Mouse (Mus musculus) liver, embryonic 13.5 days (tissue): ENCODE data around the gene Pdcd1lg2. TPM values are rescaled to one million over a fixed set of nuclear protein-coding genes. Genes with fewer than 3 reads are reported as not detected.
A peak's percentile ranks its signal among the peaks of the same experiment; 100 is the strongest.
"Not testable (repeated sequence)": the region's sequence is repeated elsewhere in the genome, so short reads cannot be mapped to it uniquely, and the experiment has no call there.

ENCODE experiments used
- ATAC-seq: fragments of 200-750 bp; cut with Nextera tagmentation; 2 replicates; pipeline ENCODE4 v1.8.0; 2017; ENCODE audit warnings: low read depth, mild to moderate bottlenecking, moderate number of reproducible peaks, moderate library complexity
- DNase-seq: peaks from one replicate; pipeline ENCODE4 v3.0.0; 2022
- H3K27ac ChIP-seq: fragments of 300-500 bp; sonication (generic); 2 replicates; pipeline ENCODE4 v1.5.1; 2015; ENCODE audit warnings: moderate library complexity, mild to moderate bottlenecking, inconsistent platforms
- H3K27me3 ChIP-seq: fragments of 300-500 bp; sonication (generic); 2 replicates; pipeline ENCODE4 v1.6.1; 2015; ENCODE audit warnings: mild to moderate bottlenecking, inconsistent platforms
- H3K36me3 ChIP-seq: fragments of 300-500 bp; sonication (generic); 2 replicates; pipeline ENCODE4 v1.6.1; 2015; ENCODE audit warnings: mild to moderate bottlenecking, inconsistent platforms
- H3K4me1 ChIP-seq: fragments of 300-500 bp; sonication (generic); replicated peaks from 2 replicates; pipeline ENCODE4 v1.6.1; 2015; ENCODE audit warnings: inconsistent platforms
- H3K4me2 ChIP-seq: fragments of 300-500 bp; sonication (generic); 2 replicates; pipeline ENCODE4 v1.6.1; 2015; ENCODE audit warnings: inconsistent platforms, mild to moderate bottlenecking, moderate library complexity
- H3K4me3 ChIP-seq: fragments of 300-500 bp; sonication (generic); replicated peaks from 2 replicates; pipeline ENCODE4 v1.5.1; 2015; ENCODE audit warnings: mild to moderate bottlenecking, inconsistent platforms
- H3K9ac ChIP-seq: fragments of 300-500 bp; sonication (generic); 2 replicates; pipeline ENCODE4 v1.6.1; 2015; ENCODE audit warnings: mild to moderate bottlenecking, inconsistent platforms
- H3K9me3 ChIP-seq: fragments of 300-500 bp; sonication (generic); replicated peaks from 2 replicates; pipeline ENCODE4 v1.6.1; 2016; ENCODE audit warnings: inconsistent platforms
- WGBS: fragments of 180-500 bp; shearing (Covaris S2); methylation state at CpG from one replicate; pipeline ENCODE4 v1.1.7; 2015; ENCODE audit not compliant: insufficient replicate concordance; 5-methylcytosine and 5-hydroxymethylcytosine counted together
- polyA plus RNA-seq: library from polyadenylated mRNA; unstranded; fragments of >200 nt; fragmentation: Nextera tagmentation; extraction: Ambion mirVana; gene quantifications from 2 replicates; pipeline ENCODE4 v1.2.1, GENCODE M21; 2015

Pdcd1lg2 gene
- polyA plus RNA-seq, 1 experiment from 2014 or later: 0.06 TPM

DNA sequence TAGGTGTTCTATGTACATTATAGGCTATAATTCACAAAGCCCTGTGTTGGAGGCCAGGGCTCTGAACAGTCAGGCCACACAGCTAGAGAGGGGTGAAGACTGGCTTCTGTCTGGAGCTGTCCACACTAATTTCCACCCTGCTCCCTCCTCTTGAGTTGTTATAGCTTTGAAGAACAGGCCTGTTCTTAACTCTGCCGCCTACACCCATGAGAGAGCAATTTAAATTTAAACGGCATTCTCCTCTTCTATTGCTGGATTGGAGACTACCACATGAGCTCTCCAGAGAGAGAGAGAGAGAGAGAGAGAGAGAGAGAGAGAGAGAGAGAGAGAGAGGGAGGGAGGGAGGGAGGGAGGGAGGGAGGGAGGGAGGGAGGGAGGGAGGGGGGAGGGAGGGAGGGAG lies 5.3 kb upstream of the Pdcd1lg2 start:
- ATAC-seq (no peak), DNase-seq (no peak)
- Histone ChIP-seq H3K4me3 (no peak overlapping the region), H3K36me3 (no peaks in the 10 kb centered on the region), H3K9me3 (no peaks in the 10 kb centered on the region), H3K27ac (no peak overlapping the region), H3K4me2 (no peak overlapping the region), H3K9ac (no peak overlapping the region), H3K27me3 (no peaks in the 10 kb centered on the region), H3K4me1 (peaks cover 5% of the 10 kb centered on the region)
- WGBS: 75% methylated on average over 2 of the region's 2 CpGs

DNA sequence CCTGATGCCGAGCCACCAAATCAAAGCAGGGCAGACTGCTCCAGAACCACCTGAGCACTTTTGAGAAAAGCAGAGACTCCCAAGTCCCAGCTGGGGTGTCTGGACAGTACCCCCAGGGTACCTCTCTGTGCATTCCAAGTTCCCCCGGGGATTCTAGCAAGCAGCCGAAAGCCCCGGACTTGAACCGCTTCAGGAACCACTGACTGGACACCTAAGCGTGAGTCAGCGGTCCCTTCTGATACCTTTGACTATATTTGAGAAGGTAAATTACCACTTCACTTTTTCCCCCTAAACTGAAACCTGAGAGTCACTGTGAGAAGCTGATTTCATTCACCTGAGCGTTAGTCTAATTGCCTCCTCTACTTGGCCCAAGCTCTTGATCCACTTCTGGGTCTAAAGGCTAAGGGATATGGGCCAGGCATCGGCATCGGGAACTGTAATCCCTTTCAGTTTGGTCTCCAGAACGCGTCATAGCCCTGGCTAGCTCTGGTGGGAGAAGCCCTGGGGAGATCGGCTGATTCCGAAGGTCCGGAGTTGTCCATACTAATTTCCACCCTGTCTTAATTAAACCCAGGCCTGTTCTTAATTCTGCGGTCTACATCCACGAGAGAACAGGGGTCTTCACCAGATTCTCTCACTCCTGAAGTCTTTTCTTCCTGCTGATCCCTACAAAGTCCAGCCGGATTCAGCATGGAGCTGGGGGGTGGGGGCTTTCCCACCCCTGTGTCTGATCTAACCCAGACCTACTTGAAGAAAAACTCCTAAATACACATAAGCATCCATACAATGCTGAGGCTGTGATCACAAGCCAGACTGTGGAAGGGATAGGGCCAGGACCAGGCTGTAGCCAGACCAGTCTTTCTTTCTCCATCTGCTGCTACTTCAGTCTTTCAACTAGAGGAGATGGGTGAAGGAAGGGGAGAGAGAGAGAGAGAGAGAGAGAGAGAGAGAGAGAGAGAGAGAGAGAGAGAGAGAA lies 4.4 kb upstream of the Pdcd1lg2 start:
- Histone ChIP-seq H3K27me3 (no peaks in the 10 kb centered on the region), H3K4me2 (no peak overlapping the region), H3K4me3 (no peak overlapping the region), H3K9me3 (no peaks in the 10 kb centered on the region), H3K9ac (no peak overlapping the region), H3K4me1 (no peaks in the 10 kb centered on the region), H3K27ac (no peak overlapping the region), H3K36me3 (no peaks in the 10 kb centered on the region)
- DNase-seq (no peak), ATAC-seq (no peak)
- WGBS: 81% methylated on average over 18 of the region's 18 CpGs

DNA sequence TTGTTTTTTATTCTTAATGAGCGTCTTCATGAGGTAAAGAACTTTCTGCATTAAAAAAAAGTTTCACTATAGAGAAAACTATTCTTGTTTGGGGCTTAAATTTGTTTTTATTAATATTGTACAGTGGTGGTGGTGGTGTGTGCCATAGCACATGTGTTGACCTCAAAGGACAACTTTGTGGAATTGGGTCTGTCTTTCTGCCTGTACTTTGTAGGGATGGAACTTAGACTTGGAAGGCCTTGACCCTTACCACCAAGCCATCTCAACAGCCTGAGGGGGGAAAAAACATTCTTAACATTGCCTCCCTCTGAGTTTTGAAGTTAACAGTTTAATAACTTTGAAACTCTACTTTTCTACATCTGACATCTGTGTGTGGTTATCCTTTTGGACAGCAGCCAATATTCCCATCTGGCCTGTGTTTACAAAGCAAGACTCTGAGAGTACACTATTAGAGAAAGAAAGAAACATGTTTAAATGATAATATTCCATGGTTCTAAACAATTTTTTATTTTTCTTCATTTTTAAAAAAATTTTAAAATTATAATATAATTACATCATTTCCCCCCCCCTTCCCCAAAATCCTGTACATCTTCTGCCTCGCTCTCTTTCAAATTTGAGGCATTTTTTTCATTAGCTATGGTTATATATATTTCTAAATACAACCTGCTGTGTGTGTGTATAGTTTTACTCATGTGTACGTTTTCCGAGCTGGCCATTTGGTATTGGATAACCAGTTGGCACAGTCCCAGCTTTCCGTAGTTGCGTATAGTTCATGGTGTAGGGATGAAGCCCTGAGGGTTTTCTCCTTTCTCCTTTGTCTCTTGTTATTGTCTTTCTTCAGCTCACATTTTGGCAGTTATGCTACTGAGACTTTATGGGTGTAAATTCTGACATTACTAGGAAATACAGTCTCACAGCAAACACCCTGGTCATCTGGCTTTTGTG lies 2.0 kb downstream of the Pdcd1lg2 start:
- 66% methylated on average over 6 of the region's 6 CpGs for WGBS
- Histone ChIP-seq H3K4me2 (no peak overlapping the region), H3K4me1 (peaks cover 6% of the 10 kb centered on the region), H3K27me3 (no peaks in the 10 kb centered on the region), H3K36me3 (no peaks in the 10 kb centered on the region), H3K9me3 (no peaks in the 10 kb centered on the region), H3K4me3 (no peak overlapping the region), H3K27ac (no peak overlapping the region), H3K9ac (no peak overlapping the region)
- no peak for DNase-seq
- no peak for ATAC-seq

DNA sequence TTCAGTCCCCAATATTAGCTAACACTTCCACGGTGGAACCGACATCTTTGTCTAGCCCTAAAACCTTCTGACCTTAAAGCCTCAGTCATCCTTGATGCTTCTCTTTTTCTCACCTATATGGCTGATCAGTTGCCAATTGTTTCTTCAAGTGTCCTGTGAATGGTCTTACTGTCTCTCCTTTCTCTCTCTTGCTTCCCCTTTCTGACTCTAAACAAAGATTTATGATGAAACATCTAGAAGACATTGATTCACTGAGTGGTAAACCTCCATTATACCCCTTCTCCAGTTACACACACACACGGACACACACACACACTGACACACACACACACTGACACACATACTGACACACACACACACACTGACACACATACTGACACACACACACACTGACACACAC lies 3.8 kb downstream of the Pdcd1lg2 start:
- 70% methylated on average over 3 of the region's 3 CpGs for WGBS
- no peak overlapping the region for H3K4me3 ChIP-seq

DNA sequence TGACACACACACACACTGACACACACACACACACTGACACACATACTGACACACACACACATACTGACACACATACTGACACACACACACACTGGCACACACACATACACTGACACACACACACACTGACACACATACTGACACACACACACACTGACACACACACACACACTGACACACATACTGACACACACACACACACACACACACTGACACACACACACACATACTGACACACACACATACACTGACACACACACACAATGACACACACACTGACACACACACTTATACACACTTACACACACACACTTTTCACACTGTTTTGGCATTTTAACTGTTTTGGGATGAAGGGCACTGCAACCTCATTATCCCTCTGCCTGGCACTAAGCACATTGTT lies 4.2 kb downstream of the Pdcd1lg2 start:
- not testable (repeated sequence) for H3K4me3 ChIP-seq, H3K27ac ChIP-seq, H3K36me3 ChIP-seq, H3K4me2 ChIP-seq, H3K27me3 ChIP-seq, H3K9me3 ChIP-seq, ATAC-seq, H3K9ac ChIP-seq, DNase-seq
- H3K4me1 ChIP-seq: peaks cover 19% of the 10 kb centered on the region

More for the DNA sequence above, 3.8 kb downstream of the Pdcd1lg2 start:
- DNase-seq (no peak), ATAC-seq (no peak)
- H3K9ac ChIP-seq: no peak overlapping the region
- H3K4me1 ChIP-seq: peaks cover 17% of the 10 kb centered on the region
- H3K27me3 ChIP-seq: no peaks in the 10 kb centered on the region
- H3K27ac ChIP-seq: no peak overlapping the region
- H3K36me3 ChIP-seq: no peaks in the 10 kb centered on the region
- no peak overlapping the region for H3K4me2 ChIP-seq
- no peaks in the 10 kb centered on the region for H3K9me3 ChIP-seq

DNA sequence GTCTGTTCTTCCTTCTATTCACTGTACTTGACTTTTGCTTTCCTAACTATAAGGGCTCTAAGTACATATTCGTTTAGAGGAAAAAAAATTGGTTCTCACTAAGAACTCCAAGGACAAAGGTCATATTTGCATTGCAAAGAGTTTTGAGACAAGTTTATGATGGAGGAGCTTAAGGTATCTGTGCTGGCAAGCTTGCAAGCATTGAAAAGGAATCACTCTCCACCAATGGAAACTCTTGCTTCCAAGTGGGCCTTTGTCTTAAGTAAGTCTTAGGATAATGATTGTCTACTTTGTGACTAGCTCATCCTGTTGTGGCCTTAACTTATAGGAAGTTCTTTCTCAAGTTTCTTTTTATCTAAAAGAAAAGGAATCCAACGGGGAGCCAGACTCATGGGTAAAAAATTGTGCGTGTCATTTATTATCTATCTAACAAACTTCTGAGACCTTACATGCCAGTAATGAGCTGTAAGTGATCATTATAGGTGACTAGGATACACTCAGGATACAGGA lies 5.7 kb downstream of the Pdcd1lg2 start:
- no peak for DNase-seq
- WGBS: 33% methylated on average over 3 of the region's 3 CpGs
- H3K9ac ChIP-seq: no peak overlapping the region
- no peak overlapping the region for H3K4me2 ChIP-seq
- no peak overlapping the region for H3K4me3 ChIP-seq
- H3K9me3 ChIP-seq: no peaks in the 10 kb centered on the region
- H3K27ac ChIP-seq: no peak overlapping the region
- peaks cover 27% of the 10 kb centered on the region for H3K4me1 ChIP-seq
- no peak for ATAC-seq
- H3K36me3 ChIP-seq: no peaks in the 10 kb centered on the region
- H3K27me3 ChIP-seq: no peaks in the 10 kb centered on the region

DNA sequence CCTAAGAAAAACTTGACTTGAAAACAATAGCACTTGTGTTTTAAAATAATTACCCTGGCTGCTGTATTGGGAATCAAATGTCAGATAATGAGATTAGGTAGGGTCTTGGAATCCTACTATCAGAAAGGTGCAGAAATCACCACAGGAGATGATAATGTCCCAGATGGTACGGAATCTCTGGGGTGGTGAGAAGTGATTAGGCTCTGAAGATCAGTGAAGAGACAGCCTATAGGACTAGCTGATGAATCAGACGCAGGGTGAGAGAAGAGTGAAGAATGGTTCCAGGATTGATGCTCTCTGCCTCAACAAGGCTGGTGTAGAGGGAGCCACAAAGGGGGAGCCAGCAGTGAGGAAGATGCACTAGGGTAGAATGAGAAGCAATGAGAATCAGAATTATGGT lies 6.5 kb downstream of the Pdcd1lg2 start:
- no peaks in the 10 kb centered on the region for H3K27me3 ChIP-seq
- H3K4me3 ChIP-seq: no peak overlapping the region
- DNase-seq: no peak
- no peak overlapping the region for H3K4me2 ChIP-seq
- no peak overlapping the region for H3K9ac ChIP-seq
- peaks cover 27% of the 10 kb centered on the region for H3K4me1 ChIP-seq
- WGBS: 26% methylated on average over 2 of the region's 2 CpGs
- H3K27ac ChIP-seq: no peak overlapping the region
- no peak for ATAC-seq
- no peaks in the 10 kb centered on the region for H3K9me3 ChIP-seq
- H3K36me3 ChIP-seq: no peaks in the 10 kb centered on the region

DNA sequence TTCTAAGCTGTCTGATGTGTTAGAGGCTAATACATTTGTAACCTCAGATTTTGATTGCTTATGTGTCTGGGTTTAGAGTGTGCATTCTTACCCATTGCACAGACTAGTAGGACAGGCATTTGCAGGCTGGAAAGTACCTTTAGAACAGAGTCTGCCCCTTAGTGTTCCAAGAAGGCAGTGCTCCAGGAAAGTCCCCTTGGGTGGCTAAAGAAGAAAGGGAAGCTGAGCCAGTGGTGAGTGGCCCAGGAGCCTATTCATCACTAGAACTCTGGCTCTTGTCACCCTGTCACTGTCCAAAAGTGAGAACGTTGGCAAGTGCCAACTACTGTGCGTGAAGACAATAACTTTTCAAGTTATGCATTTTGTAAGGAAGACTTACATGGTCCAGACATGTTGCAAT lies 7.2 kb downstream of the Pdcd1lg2 start:
- Histone ChIP-seq H3K4me3 (no peak overlapping the region), H3K27ac (0 out of 2 replicates have a peak overlapping the region, but pooled peaks have one; percentile 72), H3K4me1 (peaks cover 27% of the 10 kb centered on the region), H3K9ac (no peak overlapping the region), H3K27me3 (no peaks in the 10 kb centered on the region), H3K4me2 (no peak overlapping the region), H3K36me3 (no peaks in the 10 kb centered on the region), H3K9me3 (no peaks in the 10 kb centered on the region)
- DNase-seq: no peak
- ATAC-seq: no peak
- WGBS: 18% methylated on average over 2 of the region's 2 CpGs

DNA sequence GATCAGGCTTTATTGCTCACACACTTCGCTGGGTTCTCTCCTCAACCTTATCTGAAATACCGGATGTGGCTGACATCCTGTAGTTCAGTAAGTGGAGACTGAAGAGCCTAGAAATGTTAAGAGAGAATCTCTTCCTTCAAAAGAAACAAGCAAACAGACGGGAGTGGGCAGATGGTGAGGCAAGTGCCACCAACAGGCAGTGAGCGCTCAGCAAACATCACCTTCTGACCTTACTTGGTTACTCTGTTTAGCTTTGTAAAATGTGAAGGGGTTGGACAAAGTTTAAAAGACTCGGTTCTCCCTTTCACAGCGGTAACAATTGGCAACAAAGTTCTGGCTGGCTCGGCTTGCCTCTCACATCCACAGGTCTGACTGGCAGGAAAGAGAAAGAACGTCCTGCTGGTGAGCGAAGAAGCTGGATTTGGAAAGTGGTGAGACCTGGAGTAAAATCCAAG lies 8.0 kb downstream of the Pdcd1lg2 start:
- Histone ChIP-seq H3K4me3 (no peak overlapping the region), H3K27me3 (no peaks in the 10 kb centered on the region), H3K9ac (no peak overlapping the region), H3K27ac (peak overlapping the region; percentile 72), H3K4me2 (peak overlapping the region; percentile 32), H3K4me1 (peaks cover 27% of the 10 kb centered on the region), H3K36me3 (no peaks in the 10 kb centered on the region), H3K9me3 (no peaks in the 10 kb centered on the region)
- ATAC-seq: peak; percentile 48
- no peak for DNase-seq
- WGBS: 4% methylated on average over 9 of the region's 9 CpGs

DNA sequence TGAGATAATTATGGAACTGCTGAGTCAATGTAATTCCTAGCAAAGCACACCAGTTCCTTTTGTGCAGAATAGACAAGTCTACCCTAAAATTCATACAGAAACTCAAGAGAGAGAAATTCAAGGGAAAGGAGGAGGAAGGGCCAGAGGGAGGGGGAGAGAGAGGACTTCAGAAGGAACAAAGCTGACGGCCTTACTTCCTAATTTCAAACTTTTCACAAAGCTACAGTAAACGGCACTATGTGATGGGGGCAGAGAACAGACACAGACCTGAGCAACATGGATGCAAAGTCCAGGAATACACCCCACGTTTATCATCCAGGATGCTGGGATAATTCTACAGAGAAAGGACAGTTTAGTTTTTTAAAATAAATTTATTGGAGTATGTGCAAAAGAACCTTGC lies 8.8 kb downstream of the Pdcd1lg2 start:
- ATAC-seq: no peak
- H3K27me3 ChIP-seq: no peaks in the 10 kb centered on the region
- H3K4me3 ChIP-seq: no peak overlapping the region
- WGBS: 17% methylated on average over 3 of the region's 3 CpGs
- peak overlapping the region; percentile 72; the same call in 1 of the 2 replicates for H3K27ac ChIP-seq
- no peak for DNase-seq
- H3K9me3 ChIP-seq: no peaks in the 10 kb centered on the region
- no peak overlapping the region for H3K9ac ChIP-seq
- peaks cover 27% of the 10 kb centered on the region for H3K4me1 ChIP-seq
- no peak overlapping the region for H3K4me2 ChIP-seq
- no peaks in the 10 kb centered on the region for H3K36me3 ChIP-seq

DNA sequence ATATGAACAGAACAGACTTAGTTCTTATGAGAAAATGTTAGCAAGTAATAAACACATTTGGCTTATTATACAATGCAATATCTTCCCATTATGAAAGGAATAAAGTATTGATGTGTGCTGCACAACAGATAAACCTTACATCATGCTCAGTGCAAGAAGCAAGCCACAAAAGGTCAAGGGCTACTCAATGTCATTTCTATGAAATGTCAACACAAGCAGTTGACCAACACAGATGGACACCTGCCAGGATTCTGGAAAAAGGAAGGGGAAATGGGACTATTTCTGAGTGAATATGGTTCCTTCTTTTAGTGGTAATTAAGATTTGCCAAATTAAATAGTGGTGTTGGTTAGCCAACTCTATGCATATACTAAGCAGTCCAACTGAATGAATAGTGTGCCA lies 9.2 kb downstream of the Pdcd1lg2 start:
- no peak for ATAC-seq
- Histone ChIP-seq H3K4me1 (peaks cover 27% of the 10 kb centered on the region), H3K27ac (no peak overlapping the region), H3K9me3 (no peaks in the 10 kb centered on the region), H3K4me2 (no peak overlapping the region), H3K4me3 (no peak overlapping the region), H3K27me3 (no peaks in the 10 kb centered on the region), H3K9ac (no peak overlapping the region), H3K36me3 (no peaks in the 10 kb centered on the region)
- no peak for DNase-seq
